Mouse (Mus musculus) CH12.LX (cell line): ENCODE measurements around the gene Myo18a. TPM values are rescaled to one million over a fixed set of nuclear protein-coding genes. Genes with fewer than 3 reads are reported as not detected.

ENCODE experiments used
- DNase-seq: peaks from one replicate; pipeline ENCODE4 v3.0.0-alpha.2; 2013; ENCODE audit errors: extremely low read depth
- H3K27ac ChIP-seq: 2 replicates; pipeline ENCODE4 v1.5.1; 2012; ENCODE audit warnings: low read depth, mild to moderate bottlenecking, control low read depth, moderate library complexity; ENCODE audit not compliant: insufficient read depth
- H3K27me3 ChIP-seq: replicated peaks from 2 replicates; pipeline ENCODE3; 2012; ENCODE audit warnings: inconsistent platforms
- H3K36me3 ChIP-seq, 2 experiments: replicated peaks in 1 of 2; 2 replicates each; pipeline versions ENCODE3 to v1.6.1; 2012; ENCODE audit warnings: inconsistent platforms in 1 of 2, low read length in 1 of 2, mild to moderate bottlenecking in 1 of 2, mixed read lengths in 1 of 2, moderate library complexity in 1 of 2; ENCODE audit not compliant: control insufficient read depth in 1 of 2, insufficient read depth in 1 of 2
- H3K4me1 ChIP-seq, 2 experiments: 2 replicates each; pipeline ENCODE4 v1.6.1; 2012; ENCODE audit warnings: inconsistent platforms in 1 of 2, moderate library complexity in 1 of 2; ENCODE audit not compliant: insufficient read depth in 2 of 2, control insufficient read depth in 1 of 2
- H3K4me2 ChIP-seq: 2 replicates; pipeline ENCODE4 v1.6.1; 2012; ENCODE audit warnings: low read depth, mild to moderate bottlenecking, control low read depth; ENCODE audit not compliant: poor library complexity, insufficient read depth, severe bottlenecking
- H3K4me3 ChIP-seq, 3 experiments: fragments of 150-350 bp in 1 of 3; sonication (generic) in 1 of 3; replicated peaks in 1 of 3; 2 replicates each; pipeline versions ENCODE3 to v1.5.1; 2011 to 2012; ENCODE audit warnings: low read depth in 2 of 3, low read length in 2 of 3, mild to moderate bottlenecking in 2 of 3, moderate library complexity in 2 of 3, control low read depth in 1 of 3, improper control_type of control experiment in 1 of 3, inconsistent platforms in 1 of 3, mixed read lengths in 1 of 3; ENCODE audit not compliant: poor library complexity in 1 of 3
- H3K79me2 ChIP-seq: replicated peaks from 2 replicates; pipeline ENCODE4 v1.6.1; 2012; ENCODE audit warnings: mild to moderate bottlenecking, moderate library complexity; ENCODE audit not compliant: control insufficient read depth, poor library complexity, insufficient read depth, severe bottlenecking; ENCODE audit errors: extremely low read depth
- H3K9ac ChIP-seq: 2 replicates; pipeline ENCODE4 v1.6.1; 2012; ENCODE audit warnings: low read depth, mild to moderate bottlenecking, control low read depth, moderate library complexity; ENCODE audit not compliant: insufficient read depth
- H3K9me3 ChIP-seq: replicated peaks from 2 replicates; pipeline ENCODE3; 2012; ENCODE audit warnings: low read length, inconsistent platforms, mixed read lengths
- BHLHE40 ChIP-seq: IDR thresholded peaks from 2 replicates; pipeline ENCODE4 v1.6.1; 2011; ENCODE audit warnings: mild to moderate bottlenecking, low read depth, low read length, improper control_type of control experiment
- CHD2 ChIP-seq: IDR thresholded peaks from 2 replicates; pipeline ENCODE4 v1.6.1; 2011; ENCODE audit warnings: low read length, improper control_type of control experiment
- CTCF ChIP-seq, 2 experiments: IDR thresholded peaks in 1 of 2; conservative IDR thresholded peaks in 1 of 2; 2 replicates each; pipeline ENCODE4 v1.5.1; 2011 to 2012; ENCODE audit warnings: low read depth in 2 of 2, low read length in 2 of 2, improper control_type of control experiment in 1 of 2, inconsistent platforms in 1 of 2, mild to moderate bottlenecking in 1 of 2, moderate library complexity in 1 of 2
- E2F4 ChIP-seq: IDR thresholded peaks from 2 replicates; pipeline ENCODE4 v1.6.1; 2011; ENCODE audit warnings: low read depth, low read length, improper control_type of control experiment; ENCODE audit not compliant: insufficient replicate concordance
- EP300 ChIP-seq: IDR thresholded peaks from 2 replicates; pipeline ENCODE4 v1.6.1; 2011; ENCODE audit warnings: low read length, improper control_type of control experiment
- ETS1 ChIP-seq: conservative IDR thresholded peaks from 2 replicates; pipeline ENCODE4 v1.6.1; 2012; ENCODE audit warnings: low read depth, mild to moderate bottlenecking, inconsistent platforms, low read length, improper control_type of control experiment, moderate library complexity
- GABPA ChIP-seq: IDR thresholded peaks from 2 replicates; pipeline ENCODE4 v1.6.1; 2012; ENCODE audit warnings: low read depth, low read length, improper control_type of control experiment, inconsistent platforms; ENCODE audit not compliant: insufficient replicate concordance
- IRF4 ChIP-seq: IDR thresholded peaks from 2 replicates; pipeline ENCODE4 v1.6.1; 2014; ENCODE audit warnings: low read depth, mild to moderate bottlenecking, inconsistent platforms, low read length, improper control_type of control experiment
- JUN ChIP-seq: IDR thresholded peaks from 2 replicates; pipeline ENCODE4 v1.6.1; 2011; ENCODE audit warnings: low read depth, mild to moderate bottlenecking, low read length, improper control_type of control experiment, moderate library complexity; ENCODE audit not compliant: insufficient read depth
- JUND ChIP-seq: conservative IDR thresholded peaks from 2 replicates; pipeline ENCODE4 v1.6.1; 2011; ENCODE audit warnings: low read depth, low read length, improper control_type of control experiment
- MAFK ChIP-seq: IDR thresholded peaks from 2 replicates; pipeline ENCODE4 v1.6.1; 2011; ENCODE audit warnings: low read length, improper control_type of control experiment; ENCODE audit not compliant: insufficient replicate concordance
- MAX ChIP-seq: IDR thresholded peaks from 2 replicates; pipeline ENCODE4 v1.6.1; 2011; ENCODE audit warnings: low read length, improper control_type of control experiment
- MAZ ChIP-seq: IDR thresholded peaks from 2 replicates; pipeline ENCODE4 v1.6.1; 2012; ENCODE audit warnings: low read depth, mild to moderate bottlenecking, inconsistent platforms, low read length, improper control_type of control experiment, moderate library complexity
- MEF2A ChIP-seq: IDR thresholded peaks from 2 replicates; pipeline ENCODE4 v1.6.1; 2014; ENCODE audit warnings: low read depth, mild to moderate bottlenecking, inconsistent platforms, low read length, improper control_type of control experiment, borderline replicate concordance
- MYC ChIP-seq: IDR thresholded peaks from 2 replicates; pipeline ENCODE4 v1.6.1; 2011; ENCODE audit warnings: low read depth, mild to moderate bottlenecking, improper control_type of control experiment, low read length
- NRF1 ChIP-seq: IDR thresholded peaks from 2 replicates; pipeline ENCODE4 v1.6.1; 2014; ENCODE audit warnings: low read depth, mild to moderate bottlenecking, inconsistent platforms, low read length, improper control_type of control experiment, moderate library complexity
- POLR2A ChIP-seq: IDR thresholded peaks from 2 replicates; pipeline ENCODE4 v1.6.1; 2011; ENCODE audit warnings: low read depth, mild to moderate bottlenecking, improper control_type of control experiment, low read length
- POLR2AphosphoS2 ChIP-seq: IDR thresholded peaks from 2 replicates; pipeline ENCODE4 v1.6.1; 2011; ENCODE audit warnings: low read depth, low read length, improper control_type of control experiment
- RAD21 ChIP-seq: IDR thresholded peaks from 2 replicates; pipeline ENCODE4 v1.6.1; 2011; ENCODE audit warnings: low read depth, mild to moderate bottlenecking, low read length, improper control_type of control experiment, moderate library complexity
- RCOR1 ChIP-seq: conservative IDR thresholded peaks from 2 replicates; pipeline ENCODE4 v1.6.1; 2012; ENCODE audit warnings: low read depth, mild to moderate bottlenecking, inconsistent platforms, low read length, improper control_type of control experiment
- SIN3A ChIP-seq: IDR thresholded peaks from 2 replicates; pipeline ENCODE4 v1.6.1; 2012; ENCODE audit warnings: low read length, improper control_type of control experiment, inconsistent platforms
- SMC3 ChIP-seq: IDR thresholded peaks from 2 replicates; pipeline ENCODE4 v1.6.1; 2011; ENCODE audit warnings: low read depth, low read length, improper control_type of control experiment
- TCF12 ChIP-seq: IDR thresholded peaks from 2 replicates; pipeline ENCODE4 v1.6.1; 2014; ENCODE audit warnings: low read depth, mild to moderate bottlenecking, inconsistent platforms, low read length, improper control_type of control experiment
- USF1 ChIP-seq: IDR thresholded peaks from 2 replicates; pipeline ENCODE4 v1.6.1; 2014; ENCODE audit warnings: low read depth, mild to moderate bottlenecking, inconsistent platforms, low read length, improper control_type of control experiment
- ZC3H11A ChIP-seq: IDR thresholded peaks from 2 replicates; pipeline ENCODE4 v1.6.1; 2012; ENCODE audit warnings: low read depth, mild to moderate bottlenecking, inconsistent platforms, low read length, improper control_type of control experiment
- dilution Hi-C: fragments of 300-500 bp; cut with MboI; formaldehyde crosslinking; loops from 2 replicates; pipeline ENCODE4 v1.14.3; 2020; ENCODE audit warnings: low sequenced_read_pairs; ENCODE audit not compliant: extremely low pct_unique_long_range_greater_than_20kb, extremely low pct_ligation_motif_present
- in situ Hi-C: fragments of 300-500 bp; cut with MboI; formaldehyde crosslinking; loops from 3 replicates; pipeline ENCODE4 v1.14.3; 2019; ENCODE audit warnings: low sequenced_read_pairs, low pct_ligation_motif_present, low pct_unique_long_range_greater_than_20kb, mixed read lengths
- polyA plus RNA-seq: library from polyadenylated mRNA; unstranded; fragments of >175 nt; gene quantifications from 2 replicates; pipeline ENCODE4 v1.2.1, GENCODE M21; 2012; ENCODE audit warnings: low read depth; ENCODE audit not compliant: insufficient read length
- total RNA-seq, 2 experiments: library from RNA; depleted of rRNA; stranded (reverse); fragments of 300-350 nt in 1 of 2; fragments of >200 nt in 1 of 2; gene quantifications; 2 replicates each; pipeline ENCODE4 v1.2.3; 2012 to 2014

The Myo18a gene
- total and polyA plus RNA-seq, 3 experiments = 6.3 to 24.8 (median 16.8) TPM

DNA sequence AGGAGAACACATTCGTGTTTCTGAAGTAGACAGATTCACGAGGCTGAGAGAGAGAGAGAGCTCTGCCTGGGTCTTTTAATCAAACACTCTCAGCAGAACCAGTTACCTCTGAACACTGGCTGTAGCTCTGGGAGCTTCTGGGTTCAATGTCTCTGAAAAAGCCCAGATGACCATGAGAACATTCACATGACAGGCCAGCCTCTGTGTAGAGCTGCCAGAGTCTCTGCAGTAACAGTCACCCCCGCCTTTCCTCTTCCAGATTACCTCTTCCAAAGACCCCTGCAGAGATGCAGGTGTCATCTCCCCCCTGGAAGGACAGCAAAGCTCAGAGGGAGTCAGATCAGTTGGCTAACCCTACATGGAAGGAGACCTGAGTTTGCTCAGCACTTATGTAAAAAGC lies 89.1 kb downstream of the Myo18a start:
- dilution Hi-C loops = no loop called here
- Histone ChIP-seq H3K27ac (no peak overlapping the region), H3K27me3 (no peaks in the 10 kb centered on the region), H3K4me1 (peaks cover 0 to 21% of the 10 kb centered on the region in 2 experiments; a peak in 2 of 4 replicates), H3K9me3 (no peaks in the 10 kb centered on the region)
- TF ChIP-seq NRF1 = no peak
- TF ChIP-seq MEF2A = no peak
- no peak for TF ChIP-seq SMC3
- no peak for TF ChIP-seq BHLHE40
- TF ChIP-seq RAD21 = no peak
- no peak for TF ChIP-seq ZC3H11A
- no peak for TF ChIP-seq POLR2AphosphoS2
- no peak for TF ChIP-seq E2F4
- no peak for TF ChIP-seq CTCF (conservative IDR thresholded peaks at IDR 0.05 in 1 of 2, IDR thresholded peaks at IDR 0.05 in 1 of 2; ENCODE audit: low read depth in 2 of 2, low read length in 2 of 2)
- TF ChIP-seq SIN3A = no peak
- TF ChIP-seq ETS1 = no peak
- no peak for TF ChIP-seq IRF4
- TF ChIP-seq RCOR1 = no peak
- TF ChIP-seq CHD2 = no peak
- TF ChIP-seq MAFK = no peak
- TF ChIP-seq MAX = no peak
- no peak for TF ChIP-seq MAZ
- TF ChIP-seq, all 38 proteins: peak for 0
- no peak overlapping the region for H3K9ac ChIP-seq
- no peak overlapping the region for H3K4me3 ChIP-seq
- in situ Hi-C loops = no loop called here
- no peak for DNase-seq
- no peak overlapping the region for H3K4me2 ChIP-seq
- no peaks in the 10 kb centered on the region for H3K79me2 ChIP-seq
- H3K36me3 ChIP-seq = peaks cover 43 to 93% of the 10 kb centered on the region in 2 experiments

GRCm38 (mm10) chr11:77852941-77853668 lies 90.1 kb downstream of the Myo18a start:
- Histone ChIP-seq H3K79me2 (no peaks in the 10 kb centered on the region), H3K4me3 (no peak overlapping the region)
- dilution Hi-C loops = no loop called here
- in situ Hi-C loops = no loop called here
- TF ChIP-seq JUND (no peak), EP300 (no peak), POLR2A (no peak), ETS1 (no peak), RAD21 (no peak), TCF12 (no peak), BHLHE40 (no peak), MYC (no peak), E2F4 (no peak), JUN (no peak), GABPA (no peak), USF1 (no peak), CTCF (conservative IDR thresholded peaks at IDR 0.05 in 1 of 2, IDR thresholded peaks at IDR 0.05 in 1 of 2; ENCODE audit: low read depth in 2 of 2, low read length in 2 of 2) (no peak), POLR2AphosphoS2 (no peak), MAFK (no peak), NRF1 (no peak)
- TF ChIP-seq, all 38 proteins: peak for 0
- Histone ChIP-seq H3K9ac (no peak overlapping the region), H3K9me3 (no peaks in the 10 kb centered on the region), H3K27me3 (no peaks in the 10 kb centered on the region), H3K36me3 (peaks cover 35 to 93% of the 10 kb centered on the region in 2 experiments), H3K27ac (no peak overlapping the region), H3K4me1 (peaks cover 0 to 16% of the 10 kb centered on the region in 2 experiments; a peak in 2 of 4 replicates), H3K4me2 (no peak overlapping the region)
- no peak for DNase-seq
